Mouse (Mus musculus): ENCODE measurements around the gene Dlgap4. TPM values are rescaled to one million over a fixed set of nuclear protein-coding genes. Genes with fewer than 3 reads are reported as not detected.

Gene Dlgap4
- total and polyA plus RNA-seq, 2 experiments from 2014 or later: 166 to 173 TPM

DNA sequence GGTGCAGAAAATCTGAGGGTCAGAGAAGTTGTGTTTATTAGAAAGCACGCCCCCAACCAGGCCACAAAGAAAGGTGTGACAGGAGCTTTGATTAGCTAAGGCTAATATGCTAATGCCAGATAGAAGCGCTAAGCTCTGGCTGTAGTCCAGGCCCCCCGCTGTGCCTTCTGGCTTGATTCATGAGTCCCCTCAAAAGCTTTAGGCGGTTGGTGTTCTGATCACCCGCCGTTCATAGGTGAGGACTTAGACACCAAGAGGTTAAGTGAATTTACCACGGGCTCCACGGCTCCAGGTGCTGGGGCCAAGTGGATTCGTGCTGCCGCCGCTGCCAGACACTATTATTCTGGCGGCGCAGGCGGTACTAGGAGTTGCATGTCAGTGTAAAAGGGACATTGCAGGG is 75.1 kb downstream of the Dlgap4 start:
- peak overlapping the region; percentile 6; the same call in 1 of the 2 replicates for H3K4me2 ChIP-seq (ENCODE audit: low read depth, low read length)
- H3K27me3 ChIP-seq (ENCODE audit: insufficient read depth, low read length): no peaks in the 10 kb centered on the region
- ATAC-seq (no peak), DNase-seq (ENCODE audit: low spot score) (peak; percentile 76)
- H3K9me3 ChIP-seq (ENCODE audit: low read length): no peaks in the 10 kb centered on the region
- H3K4me3 ChIP-seq (ENCODE audit: low read length): no peak overlapping the region
- no peak for TF ChIP-seq CTCF (IDR thresholded peaks at IDR 0.05; ENCODE audit: low read depth)
- H3K36me3 ChIP-seq (ENCODE audit: insufficient read depth, low read length): no peaks in the 10 kb centered on the region
- no peak overlapping the region for H3K27ac ChIP-seq
- WGBS: 4% methylated on average over 14 of the region's 14 CpGs
- 0 out of 2 replicates have a peak, but pooled peaks cover 8% of the 10 kb centered on the region for H3K4me1 ChIP-seq (ENCODE audit: insufficient read depth, low read length)
- H3K9ac ChIP-seq (replicated peaks; ENCODE audit: low read length): no peak overlapping the region

DNA sequence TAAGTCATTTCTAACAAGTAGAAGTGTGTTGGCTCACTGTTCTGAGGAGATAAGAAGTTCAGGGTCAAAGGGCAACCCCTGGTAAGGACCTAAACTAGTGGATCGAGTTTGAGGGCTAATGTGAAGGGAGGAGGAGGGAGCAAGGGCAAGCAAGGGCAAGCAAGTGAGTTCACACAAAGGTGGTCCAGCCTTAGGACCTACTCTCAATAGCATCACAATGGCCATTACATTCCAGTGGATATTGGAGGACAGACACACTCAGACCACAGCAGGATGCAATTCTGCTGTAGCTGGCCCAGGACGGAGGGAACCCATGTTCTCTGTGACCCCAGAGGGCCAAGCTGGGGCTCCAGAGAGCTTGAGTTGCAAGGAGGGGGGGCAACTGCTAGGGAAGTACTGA is 77.3 kb downstream of the Dlgap4 start:
- no peak overlapping the region for H3K4me3 ChIP-seq (ENCODE audit: low read length)
- 44% methylated on average over 2 of the region's 2 CpGs for WGBS
- H3K9me3 ChIP-seq (ENCODE audit: low read length): no peaks in the 10 kb centered on the region
- H3K9ac ChIP-seq (replicated peaks; ENCODE audit: low read length): no peak overlapping the region
- TF ChIP-seq CTCF (IDR thresholded peaks at IDR 0.05; ENCODE audit: low read depth): no peak
- no peaks in the 10 kb centered on the region for H3K27me3 ChIP-seq (ENCODE audit: insufficient read depth, low read length)
- ATAC-seq (no peak), DNase-seq (ENCODE audit: low spot score) (no peak)
- peaks cover 17% of the 10 kb centered on the region; the same call in 1 of the 2 replicates for H3K4me1 ChIP-seq (ENCODE audit: insufficient read depth, low read length)
- no peaks in the 10 kb centered on the region for H3K36me3 ChIP-seq (ENCODE audit: insufficient read depth, low read length)
- no peak overlapping the region for H3K27ac ChIP-seq
- H3K4me2 ChIP-seq (ENCODE audit: low read depth, low read length): no peak overlapping the region

DNA sequence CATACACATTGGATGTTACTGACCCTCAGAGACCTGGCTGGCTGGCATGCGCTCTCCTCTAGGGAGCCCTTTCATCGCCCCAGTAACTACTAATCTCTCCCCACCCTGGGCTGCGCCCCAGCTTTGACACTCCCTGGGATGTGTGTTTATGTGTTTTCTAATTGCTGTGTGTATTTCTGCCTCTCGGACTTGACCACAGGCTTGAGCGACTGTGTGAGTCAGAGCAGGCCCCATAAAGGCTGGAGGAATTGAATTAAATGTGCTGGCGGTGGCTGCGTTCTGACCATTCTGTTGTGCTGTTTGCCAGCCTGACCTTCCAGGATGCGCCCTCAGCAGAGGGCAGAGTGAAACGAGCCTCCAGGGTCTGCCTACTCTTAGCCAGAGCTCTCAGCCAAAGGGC is 78.2 kb downstream of the Dlgap4 start:
- no peak for ATAC-seq

DNA sequence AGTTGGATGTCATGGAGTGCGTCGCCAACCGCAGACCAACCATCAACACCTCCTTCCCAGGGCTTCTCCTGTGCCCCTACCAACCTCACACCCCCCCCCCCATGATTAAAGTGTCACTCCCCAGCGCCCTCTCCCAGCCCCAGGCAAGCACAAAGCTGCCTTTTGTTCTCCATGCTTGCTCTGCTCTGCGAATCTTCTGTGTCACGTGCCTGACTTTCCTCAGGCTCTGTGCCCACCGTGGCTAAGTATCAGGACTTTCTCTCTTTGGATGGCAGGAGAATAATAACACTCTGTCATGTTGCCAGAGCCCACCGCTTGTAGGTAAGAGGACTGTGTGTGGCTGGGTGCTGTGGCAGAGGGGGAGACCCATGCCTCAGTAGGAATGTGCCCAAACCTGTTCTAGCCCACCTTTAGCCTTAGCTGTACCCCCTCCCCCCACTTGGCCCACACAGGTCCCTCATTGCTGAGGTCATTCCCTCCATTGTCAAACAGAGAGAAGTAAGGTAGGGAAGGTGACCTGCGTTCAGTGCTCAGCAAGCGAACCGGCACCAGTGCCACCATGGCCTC is 79.8 kb downstream of the Dlgap4 start:
- Histone ChIP-seq H3K9me3 (ENCODE audit: low read length) (no peaks in the 10 kb centered on the region), H3K27ac (no peak overlapping the region), H3K4me1 (ENCODE audit: insufficient read depth, low read length) (peaks cover 22% of the 10 kb centered on the region; the same call in 1 of the 2 replicates), H3K36me3 (ENCODE audit: insufficient read depth, low read length) (no peaks in the 10 kb centered on the region), H3K4me2 (ENCODE audit: low read depth, low read length) (no peak overlapping the region), H3K9ac (replicated peaks; ENCODE audit: low read length) (no peak overlapping the region), H3K4me3 (ENCODE audit: low read length) (no peak overlapping the region), H3K27me3 (ENCODE audit: insufficient read depth, low read length) (no peaks in the 10 kb centered on the region)
- WGBS: 49% methylated on average over 11 of the region's 11 CpGs
- no peak for ATAC-seq
- peak; percentile 43 for DNase-seq (ENCODE audit: low spot score)
- TF ChIP-seq CTCF (IDR thresholded peaks at IDR 0.05; ENCODE audit: low read depth): no peak

More for the DNA sequence above, 78.2 kb downstream of the Dlgap4 start:
- H3K36me3 ChIP-seq (ENCODE audit: insufficient read depth, low read length): no peaks in the 10 kb centered on the region
- no peak overlapping the region for H3K9ac ChIP-seq (replicated peaks; ENCODE audit: low read length)
- DNase-seq (ENCODE audit: low spot score): no peak
- no peak for TF ChIP-seq CTCF (IDR thresholded peaks at IDR 0.05; ENCODE audit: low read depth)
- H3K4me1 ChIP-seq (ENCODE audit: insufficient read depth, low read length): peaks cover 17% of the 10 kb centered on the region; the same call in 1 of the 2 replicates
- WGBS: 53% methylated on average over 9 of the region's 9 CpGs
- H3K27me3 ChIP-seq (ENCODE audit: insufficient read depth, low read length): no peaks in the 10 kb centered on the region
- H3K27ac ChIP-seq: no peak overlapping the region
- no peak overlapping the region for H3K4me2 ChIP-seq (ENCODE audit: low read depth, low read length)
- no peaks in the 10 kb centered on the region for H3K9me3 ChIP-seq (ENCODE audit: low read length)
- no peak overlapping the region for H3K4me3 ChIP-seq (ENCODE audit: low read length)

DNA sequence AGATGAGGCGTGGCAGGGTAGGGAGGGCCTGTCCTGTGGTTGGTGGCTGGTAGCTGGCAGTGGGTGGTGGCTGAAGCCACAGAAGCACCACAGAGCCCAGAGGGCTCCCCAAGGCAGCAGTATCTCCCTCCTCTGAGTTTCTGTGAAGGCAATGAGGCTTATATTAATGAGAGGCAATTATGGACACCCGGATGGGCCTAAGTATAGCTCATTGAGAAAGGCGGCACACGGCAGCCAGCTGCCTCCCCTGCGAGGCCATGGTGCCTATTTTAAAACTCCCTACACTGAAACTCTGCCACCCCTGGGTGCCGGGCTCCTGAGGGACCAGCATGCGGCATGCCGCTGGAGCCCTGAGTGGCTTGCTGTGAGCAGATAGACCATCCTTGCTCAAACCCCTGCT is 83.8 kb downstream of the Dlgap4 start:
- WGBS: 54% methylated on average over 8 of the region's 8 CpGs
- no peak overlapping the region for H3K9ac ChIP-seq (replicated peaks; ENCODE audit: low read length)
- no peak overlapping the region; the same call in 1 of the 2 replicates for H3K27ac ChIP-seq
- no peaks in the 10 kb centered on the region for H3K27me3 ChIP-seq (ENCODE audit: insufficient read depth, low read length)
- no peak for TF ChIP-seq CTCF (IDR thresholded peaks at IDR 0.05; ENCODE audit: low read depth)
- no peak overlapping the region for H3K4me2 ChIP-seq (ENCODE audit: low read depth, low read length)
- DNase-seq (ENCODE audit: low spot score): no peak
- H3K36me3 ChIP-seq (ENCODE audit: insufficient read depth, low read length): no peaks in the 10 kb centered on the region
- peaks cover 14% of the 10 kb centered on the region; the same call in 1 of the 2 replicates for H3K4me1 ChIP-seq (ENCODE audit: insufficient read depth, low read length)
- H3K9me3 ChIP-seq (ENCODE audit: low read length): no peaks in the 10 kb centered on the region
- peak; percentile 27; the same call in 1 of the 2 replicates for ATAC-seq
- no peak overlapping the region for H3K4me3 ChIP-seq (ENCODE audit: low read length)

DNA sequence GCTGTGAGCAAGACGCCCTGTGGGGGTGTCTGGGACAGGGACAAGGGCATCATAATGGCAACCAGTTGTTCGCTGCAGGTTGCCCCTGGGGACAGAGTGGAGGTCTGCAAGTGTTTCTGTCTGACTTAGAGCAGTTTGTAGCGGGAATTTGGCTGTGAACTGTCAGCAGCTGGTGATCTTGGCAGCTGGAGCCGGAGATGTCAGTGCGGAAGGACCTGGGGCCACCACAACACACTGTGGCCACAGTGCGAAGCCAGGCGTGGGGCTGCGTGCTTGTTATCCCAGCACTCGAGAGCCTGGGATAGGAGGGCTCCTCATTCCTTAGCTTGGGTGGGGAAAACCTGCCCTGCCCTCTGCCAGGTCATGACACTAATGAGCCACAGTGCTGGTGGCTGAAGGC is 84.7 kb downstream of the Dlgap4 start:
- TF ChIP-seq CTCF (IDR thresholded peaks at IDR 0.05; ENCODE audit: low read depth): no peak
- 47% methylated on average over 9 of the region's 9 CpGs for WGBS
- no peak for ATAC-seq

DNA sequence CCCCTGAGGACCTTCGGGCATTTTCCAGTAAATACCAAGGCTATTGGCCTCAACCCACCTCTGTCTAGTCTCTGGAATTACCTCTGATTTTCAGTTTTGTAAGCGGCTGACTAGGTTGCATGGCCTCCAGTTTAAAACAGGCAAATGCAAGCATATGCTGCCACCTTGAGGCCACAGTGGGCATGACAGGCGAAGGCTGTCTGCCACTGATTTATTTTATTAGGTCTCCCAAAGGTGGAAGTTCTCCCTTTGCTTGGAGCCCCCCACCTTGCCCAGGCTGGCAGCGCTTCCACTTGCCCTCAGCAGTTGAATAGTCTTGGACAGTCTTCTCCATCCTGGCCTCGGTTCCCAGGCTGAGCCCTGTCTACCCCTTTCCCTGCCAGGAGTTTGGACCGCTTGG is 92.0 kb downstream of the Dlgap4 start:
- WGBS: 22% methylated on average over 6 of the region's 6 CpGs
- Histone ChIP-seq H3K27ac (no peak overlapping the region), H3K4me3 (ENCODE audit: low read length) (no peak overlapping the region), H3K36me3 (ENCODE audit: insufficient read depth, low read length) (0 out of 2 replicates have a peak, but pooled peaks cover 3% of the 10 kb centered on the region), H3K9me3 (ENCODE audit: low read length) (no peaks in the 10 kb centered on the region), H3K4me1 (ENCODE audit: insufficient read depth, low read length) (no peaks in the 10 kb centered on the region), H3K9ac (replicated peaks; ENCODE audit: low read length) (no peak overlapping the region), H3K27me3 (ENCODE audit: insufficient read depth, low read length) (no peaks in the 10 kb centered on the region), H3K4me2 (ENCODE audit: low read depth, low read length) (no peak overlapping the region)
- TF ChIP-seq CTCF (IDR thresholded peaks at IDR 0.05; ENCODE audit: low read depth): peak; percentile 98
- ATAC-seq: peak; percentile 41; the same call in 1 of the 2 replicates
- peak; percentile 87 for DNase-seq (ENCODE audit: low spot score)

More for the DNA sequence above, 84.7 kb downstream of the Dlgap4 start:
- Histone ChIP-seq H3K27me3 (ENCODE audit: insufficient read depth, low read length) (no peaks in the 10 kb centered on the region), H3K4me2 (ENCODE audit: low read depth, low read length) (no peak overlapping the region), H3K4me3 (ENCODE audit: low read length) (no peak overlapping the region), H3K36me3 (ENCODE audit: insufficient read depth, low read length) (no peaks in the 10 kb centered on the region), H3K9me3 (ENCODE audit: low read length) (no peaks in the 10 kb centered on the region), H3K27ac (no peak overlapping the region), H3K9ac (replicated peaks; ENCODE audit: low read length) (no peak overlapping the region), H3K4me1 (ENCODE audit: insufficient read depth, low read length) (peaks cover 14% of the 10 kb centered on the region; the same call in 1 of the 2 replicates)
- DNase-seq (ENCODE audit: low spot score): peak; percentile 51
